Mouse (Mus musculus) limb, embryonic 11.5 days (tissue): ENCODE measurements around the gene Fcor. TPM values are rescaled to one million over a fixed set of nuclear protein-coding genes. Genes with fewer than 3 reads are reported as not detected.
A peak's percentile ranks its signal among the peaks of the same experiment; 100 is the strongest.

Source experiments
- ATAC-seq: fragments of 200-750 bp; cut with Nextera tagmentation; 2 replicates; pipeline ENCODE4 v1.8.0; 2017; ENCODE audit warnings: low read depth; ENCODE audit not compliant: insufficient number of reproducible peaks, low FRiP score, low TSS enrichment
- DNase-seq: peaks from one replicate; pipeline ENCODE4 v3.0.0-alpha.2; 2015; ENCODE audit warnings: low spot score
- H3K27ac ChIP-seq: fragments of 300-500 bp; sonication (generic); replicated peaks from 2 replicates; pipeline ENCODE4 v1.5.1; 2014; ENCODE audit warnings: low read depth, mild to moderate bottlenecking, low read length
- H3K27me3 ChIP-seq: fragments of 300-500 bp; sonication (generic); 2 replicates; pipeline ENCODE4 v1.6.1; 2014; ENCODE audit warnings: mild to moderate bottlenecking, low read length, mixed read lengths; ENCODE audit not compliant: control insufficient read depth, insufficient read depth
- H3K36me3 ChIP-seq: fragments of 300-500 bp; sonication (generic); 2 replicates; pipeline ENCODE4 v1.6.1; 2014; ENCODE audit warnings: mild to moderate bottlenecking, low read length, moderate library complexity, mixed read lengths; ENCODE audit not compliant: control insufficient read depth, insufficient read depth
- H3K4me1 ChIP-seq: fragments of 300-500 bp; sonication (generic); 2 replicates; pipeline ENCODE4 v1.6.1; 2014; ENCODE audit warnings: low read length, mixed read lengths; ENCODE audit not compliant: control insufficient read depth, insufficient read depth
- H3K4me2 ChIP-seq: fragments of 300-500 bp; sonication (generic); 2 replicates; pipeline ENCODE4 v1.6.1; 2014; ENCODE audit warnings: low read depth, mild to moderate bottlenecking, moderate library complexity; ENCODE audit not compliant: severe bottlenecking
- H3K4me3 ChIP-seq: fragments of 300-500 bp; sonication (generic); 2 replicates; pipeline ENCODE4 v1.5.1; 2014; ENCODE audit warnings: low read depth, low read length
- H3K9ac ChIP-seq: fragments of 300-500 bp; sonication (generic); 2 replicates; pipeline ENCODE4 v1.6.1; 2014; ENCODE audit warnings: mild to moderate bottlenecking, low read length
- H3K9me3 ChIP-seq: fragments of 300-500 bp; sonication (generic); 2 replicates; pipeline ENCODE4 v1.6.1; 2016; ENCODE audit warnings: low read length; ENCODE audit not compliant: control insufficient read depth
- WGBS: fragments of 180-500 bp; shearing (Covaris S2); extraction: QIAGEN DNeasy Blood & Tissue Kit; methylation state at CpG from one replicate; pipeline ENCODE4 v1.1.7; 2014; 5-methylcytosine and 5-hydroxymethylcytosine counted together
- polyA plus RNA-seq: library from polyadenylated mRNA; unstranded; fragments of >200 nt; fragmentation: Nextera tagmentation; extraction: Ambion mirVana; gene quantifications from 2 replicates; pipeline ENCODE4 v1.2.1, GENCODE M21; 2014

Fcor gene
- polyA plus RNA-seq, 1 experiment from 2014 or later = 14.1 TPM

GRCm38 (mm10) chr8:3679656-3680055, 7.5 kb upstream of the Fcor start:
- Histone ChIP-seq H3K27ac (no peak overlapping the region), H3K36me3 (peaks cover 13% of the 10 kb centered on the region), H3K9ac (no peak overlapping the region), H3K27me3 (no peaks in the 10 kb centered on the region), H3K4me1 (0 out of 2 replicates have a peak, but pooled peaks cover 7% of the 10 kb centered on the region), H3K9me3 (no peaks in the 10 kb centered on the region; the same call in 1 of the 2 replicates), H3K4me2 (no peak overlapping the region), H3K4me3 (no peak overlapping the region)
- ATAC-seq = no peak
- WGBS = 97% methylated on average over 5 of the region's 5 CpGs
- DNase-seq = no peak

GRCm38 (mm10) chr8:3679236-3679635, 7.1 kb upstream of the Fcor start:
- Histone ChIP-seq H3K27ac (no peak overlapping the region), H3K4me1 (0 out of 2 replicates have a peak, but pooled peaks cover 7% of the 10 kb centered on the region), H3K9me3 (no peaks in the 10 kb centered on the region; the same call in 1 of the 2 replicates), H3K36me3 (peaks cover 13% of the 10 kb centered on the region), H3K4me2 (no peak overlapping the region), H3K9ac (no peak overlapping the region), H3K27me3 (no peaks in the 10 kb centered on the region), H3K4me3 (no peak overlapping the region)
- ATAC-seq (no peak), DNase-seq (no peak)
- 96% methylated on average over 23 of the region's 23 CpGs for WGBS

- H3K4me3 ChIP-seq = no peak overlapping the region
- no peaks in the 10 kb centered on the region; the same call in 1 of the 2 replicates for H3K9me3 ChIP-seq
- WGBS = 97% methylated on average over 22 of the region's 23 CpGs
- no peaks in the 10 kb centered on the region for H3K27me3 ChIP-seq
- no peak overlapping the region for H3K27ac ChIP-seq
- ATAC-seq (no peak), DNase-seq (no peak)
- H3K9ac ChIP-seq = no peak overlapping the region
- no peak overlapping the region for H3K4me2 ChIP-seq
- peaks cover 13% of the 10 kb centered on the region for H3K36me3 ChIP-seq
- 0 out of 2 replicates have a peak, but pooled peaks cover 7% of the 10 kb centered on the region for H3K4me1 ChIP-seq
Measured at GRCm38 (mm10) chr8:3678831-3679230, 6.7 kb upstream of the Fcor start.

DNA sequence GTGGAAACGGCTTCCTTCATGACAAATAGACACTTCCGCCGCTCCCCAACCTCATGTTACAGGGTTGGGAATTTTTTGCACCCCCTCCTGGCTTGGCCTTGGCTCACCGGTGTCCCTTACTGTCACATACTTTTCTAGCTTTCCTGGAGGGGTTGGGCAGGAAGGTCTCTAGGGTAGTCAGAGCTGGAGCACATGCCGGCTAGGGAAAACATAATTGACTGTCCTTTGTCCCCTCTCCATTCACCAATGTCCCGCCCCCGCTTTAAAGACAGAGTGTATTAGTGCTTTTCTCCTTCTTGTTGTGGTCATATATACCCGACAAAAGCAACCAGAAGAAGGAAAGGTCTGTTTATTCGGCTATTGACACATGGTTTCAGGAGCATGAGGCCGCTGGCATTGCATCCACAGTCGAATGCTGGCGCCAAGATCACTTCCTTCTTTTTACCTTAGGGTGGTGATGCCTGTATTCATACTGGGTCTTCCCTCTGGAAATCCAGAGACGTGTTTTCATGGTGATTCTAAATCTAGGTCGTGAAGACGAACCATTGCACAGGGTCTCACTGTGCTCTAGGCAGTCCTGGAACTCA, 4.9 kb upstream of the Fcor start:
- Histone ChIP-seq H3K4me3 (peak overlapping the region; percentile 79), H3K4me1 (0 out of 2 replicates have a peak, but pooled peaks cover 7% of the 10 kb centered on the region), H3K27ac (peak overlapping the region; percentile 81), H3K9me3 (no peaks in the 10 kb centered on the region), H3K36me3 (peaks cover 13% of the 10 kb centered on the region), H3K27me3 (no peaks in the 10 kb centered on the region), H3K4me2 (peak overlapping the region; percentile 79), H3K9ac (peak overlapping the region; percentile 89)
- ATAC-seq (no peak; the same call in 1 of the 2 replicates), DNase-seq (no peak)
- 4% methylated on average over 15 of the region's 15 CpGs for WGBS

GRCm38 (mm10) chr8:3676131-3676992, 4.2 kb upstream of the Fcor start, which contains the start of gene Trappc5:
Trappc5 (plus strand) TSS chr8:3676299.
- H3K36me3 ChIP-seq = peaks cover 13% of the 10 kb centered on the region
- 2% methylated on average over 61 of the region's 61 CpGs for WGBS
- H3K4me3 ChIP-seq = peak within 1 kb of the TSS; percentile 79
- 0 out of 2 replicates have a peak, but pooled peaks cover 7% of the 10 kb centered on the region for H3K4me1 ChIP-seq
- ATAC-seq (peak; percentile 86), DNase-seq (peak; percentile 95)
- H3K9ac ChIP-seq = peak within 1 kb of the TSS; percentile 89
- no peaks in the 10 kb centered on the region for H3K9me3 ChIP-seq
- H3K27me3 ChIP-seq = no peaks in the 10 kb centered on the region
- peak within 1 kb of the TSS; percentile 81 for H3K27ac ChIP-seq
- peak within 1 kb of the TSS; percentile 79 for H3K4me2 ChIP-seq

DNA sequence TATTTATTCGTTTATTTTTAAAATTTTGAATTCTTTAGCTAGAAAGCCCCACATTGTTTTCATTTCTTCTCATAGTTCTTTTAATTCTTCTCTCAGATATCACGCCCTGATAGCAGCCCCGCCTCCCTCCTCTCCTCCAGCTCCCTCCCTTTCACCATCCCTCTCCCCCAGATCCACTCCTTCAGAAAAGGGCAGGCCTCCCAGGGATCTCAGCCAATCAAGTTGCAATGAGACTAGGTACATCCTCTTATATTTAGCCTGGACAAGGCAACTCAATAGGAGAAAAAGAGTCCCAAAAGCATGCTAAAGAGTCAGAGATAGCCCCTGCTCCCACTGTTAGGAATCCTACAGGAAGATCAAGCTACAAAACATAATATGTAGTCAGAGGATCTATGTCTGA, 2.5 kb upstream of the Fcor start:
- Histone ChIP-seq H3K9me3 (no peaks in the 10 kb centered on the region), H3K4me2 (no peak overlapping the region), H3K4me3 (no peak overlapping the region), H3K27ac (no peak overlapping the region), H3K9ac (no peak overlapping the region), H3K36me3 (peaks cover 8% of the 10 kb centered on the region), H3K4me1 (0 out of 2 replicates have a peak, but pooled peaks cover 7% of the 10 kb centered on the region), H3K27me3 (no peaks in the 10 kb centered on the region)
- ATAC-seq (no peak), DNase-seq (no peak)
- 51% methylated on average over 3 of the region's 3 CpGs for WGBS

DNA sequence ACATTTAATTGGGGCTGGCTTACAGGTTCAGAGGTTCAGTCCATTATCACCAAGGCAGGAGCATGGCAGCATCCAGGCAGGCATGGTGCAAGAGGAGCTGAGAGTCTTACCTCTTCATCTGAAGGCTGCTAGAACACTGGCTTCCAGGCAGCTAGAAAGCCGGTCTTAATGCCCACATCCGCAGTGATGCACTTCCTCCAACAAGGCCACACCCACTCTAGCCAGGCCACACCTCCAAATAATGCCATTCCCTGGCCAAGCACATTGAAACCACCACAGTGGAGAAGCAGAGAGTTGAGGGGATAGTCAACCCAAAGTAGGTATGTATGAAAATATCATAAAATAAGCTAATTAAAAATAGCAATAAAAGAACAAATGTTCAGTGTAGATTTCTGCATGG, 1.8 kb downstream of the Fcor start:
- Histone ChIP-seq H3K9me3 (no peaks in the 10 kb centered on the region), H3K4me1 (no peaks in the 10 kb centered on the region), H3K4me2 (no peak overlapping the region), H3K9ac (no peak overlapping the region), H3K27me3 (no peaks in the 10 kb centered on the region), H3K27ac (no peak overlapping the region), H3K36me3 (no peaks in the 10 kb centered on the region), H3K4me3 (no peak overlapping the region)
- 89% methylated on average over 2 of the region's 2 CpGs for WGBS
- no peak for DNase-seq
- no peak for ATAC-seq

DNA sequence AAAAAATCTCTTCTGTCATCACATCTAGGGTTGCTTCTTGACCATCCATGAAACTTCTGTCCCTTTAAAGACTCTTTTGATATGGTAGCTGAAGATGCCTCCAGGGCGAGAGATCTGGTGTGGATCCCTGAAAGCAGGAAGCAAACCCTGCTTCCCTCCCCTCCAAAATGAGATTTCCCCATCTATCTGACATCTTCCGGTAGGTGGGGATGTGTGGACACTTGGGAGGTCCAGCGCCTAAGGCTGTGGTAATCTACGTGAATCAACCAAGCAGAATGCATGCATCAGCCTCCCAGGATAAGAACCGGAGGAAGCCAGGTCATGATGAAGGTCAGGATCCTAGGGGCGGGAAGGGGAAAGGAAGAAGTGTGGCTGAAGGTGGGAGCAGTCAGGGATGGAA, 6.7 kb downstream of the Fcor start, which contains the start of gene Mcemp1:
TSS of gene Mcemp1 (plus strand) at position 248 of the 400 bp plus-strand sequence.
- ATAC-seq = no peak
- 77% methylated on average over 6 of the region's 6 CpGs for WGBS

More for the DNA sequence above, 6.7 kb downstream of the Fcor start, which contains the start of gene Mcemp1:
- H3K27ac ChIP-seq = no peak within 1 kb of the TSS
- no peaks in the 10 kb centered on the region for H3K27me3 ChIP-seq
- no peak within 1 kb of the TSS for H3K9ac ChIP-seq
- H3K4me2 ChIP-seq = no peak within 1 kb of the TSS
- H3K36me3 ChIP-seq = no peaks in the 10 kb centered on the region
- no peak for DNase-seq
- no peak within 1 kb of the TSS for H3K4me3 ChIP-seq
- no peaks in the 10 kb centered on the region for H3K4me1 ChIP-seq
- no peaks in the 10 kb centered on the region for H3K9me3 ChIP-seq
